Mouse (Mus musculus) intestine, embryonic 14.5 days (tissue): Measurements from ENCODE around the gene Dmkn. TPM values are rescaled to one million over a fixed set of nuclear protein-coding genes. Genes with fewer than 3 reads are reported as not detected.

Source experiments
- polyA plus RNA-seq: library from polyadenylated mRNA; unstranded; fragments of >200 nt; fragmentation: Nextera tagmentation; extraction: Ambion mirVana; gene quantifications from 2 replicates; pipeline ENCODE4 v1.2.1, GENCODE M21; 2014

Gene Dmkn
- polyA plus RNA-seq, 1 experiment from 2014 or later, result 0.61 TPM

Other genes with a start within 250 kb of the Dmkn start
- gene Arhgap33, start 228.7 kb upstream of the Dmkn start, polyA plus RNA-seq, result 10.7 and 11.9 TPM in 2 replicates
- gene Hspb6, start 211.6 kb upstream of the Dmkn start, polyA plus RNA-seq, result 45.0 and 48.5 TPM in 2 replicates
- 15.2 and 15.7 TPM in 2 replicates for gene Proser3, start 211.5 kb upstream of the Dmkn start, polyA plus RNA-seq
- 36.9 and 38.5 TPM in 2 replicates for gene Lin37, start 203.9 kb upstream of the Dmkn start, polyA plus RNA-seq
- gene U2af1l4, start 200.5 kb upstream of the Dmkn start, polyA plus RNA-seq, result 92.3 and 94.5 TPM in 2 replicates
- gene Gm49396, start 200.4 kb upstream of the Dmkn start, polyA plus RNA-seq, result 7.7 and 9.1 TPM in 2 replicates
- 119 and 125 TPM in 2 replicates for gene Psenen, start 200.1 kb upstream of the Dmkn start, polyA plus RNA-seq
- gene Igflr1, start 198.3 kb upstream of the Dmkn start, polyA plus RNA-seq, result 3.3 and 3.5 TPM in 2 replicates
- 12.8 and 13.0 TPM in 2 replicates for gene Kmt2b, start 175.0 kb upstream of the Dmkn start, polyA plus RNA-seq
- gene Zbtb32, start 164.8 kb upstream of the Dmkn start, polyA plus RNA-seq, result 0.81 and 0.83 TPM in 2 replicates
- gene Upk1a, start 150.9 kb upstream of the Dmkn start, polyA plus RNA-seq, result 12.1 and 15.3 TPM in 2 replicates
- gene Cox6b1, start 137.6 kb upstream of the Dmkn start, polyA plus RNA-seq, result 1,084 and 1,229 TPM in 2 replicates
- gene Etv2, start 127.9 kb upstream of the Dmkn start, polyA plus RNA-seq, result not detected in 2 replicates
- gene Rbm42, start 113.4 kb upstream of the Dmkn start, polyA plus RNA-seq, result 96.4 and 101 TPM in 2 replicates
- gene Haus5, start 98.8 kb upstream of the Dmkn start, polyA plus RNA-seq, result 48.7 and 49.5 TPM in 2 replicates
- not detected in 2 replicates for gene Pmis2, start 92.2 kb upstream of the Dmkn start, polyA plus RNA-seq
- 1.4 TPM in 2 replicates for gene 2200002J24Rik, start 64.8 kb upstream of the Dmkn start, polyA plus RNA-seq
- 1.0 and 2.2 TPM in 2 replicates for gene Atp4a, start 51.5 kb upstream of the Dmkn start, polyA plus RNA-seq
- gene Tmem147, start 34.2 kb upstream of the Dmkn start, polyA plus RNA-seq, result 213 and 238 TPM in 2 replicates
- gene Gapdhs, start 20.1 kb upstream of the Dmkn start, polyA plus RNA-seq, result 0.51 TPM in 1 of 2 replicates, not detected in the other
- 1.5 and 2.7 TPM in 2 replicates for gene Sbsn, start 12.3 kb upstream of the Dmkn start, polyA plus RNA-seq
- 0.80 and 0.86 TPM in 2 replicates for gene Krtdap, start 24.1 kb downstream of the Dmkn start, polyA plus RNA-seq
- gene Ffar2, start 60.0 kb downstream of the Dmkn start, polyA plus RNA-seq, result 2.4 and 5.9 TPM in 2 replicates
- 0.32 and 0.39 TPM in 2 replicates for gene Ffar3, start 92.4 kb downstream of the Dmkn start, polyA plus RNA-seq
- 0.14 TPM in 1 of 2 replicates, not detected in the other for gene Ffar1, start 97.8 kb downstream of the Dmkn start, polyA plus RNA-seq
- gene Cd22, start 116.6 kb downstream of the Dmkn start, polyA plus RNA-seq, result 0.12 TPM in 1 of 2 replicates, not detected in the other
- gene Mag, start 151.1 kb downstream of the Dmkn start, polyA plus RNA-seq, result 0.22 and 0.35 TPM in 2 replicates
- gene Hamp2, start 160.9 kb downstream of the Dmkn start, polyA plus RNA-seq, result not detected in 2 replicates
- not detected in 2 replicates for gene Hamp, start 180.3 kb downstream of the Dmkn start, polyA plus RNA-seq
- gene Usf2, start 193.0 kb downstream of the Dmkn start, polyA plus RNA-seq, result 22.3 and 22.7 TPM in 2 replicates
- 123 and 135 TPM in 2 replicates for gene Lsr, start 209.7 kb downstream of the Dmkn start, polyA plus RNA-seq
- gene Fam187b, start 210.0 kb downstream of the Dmkn start, polyA plus RNA-seq, result 7.1 and 9.4 TPM in 2 replicates